Mouse (Mus musculus) CD4-positive, CD25-positive, alpha-beta regulatory T cell, adult 2 months (primary cell): ENCODE measurements around the gene Dnajc13.

Experiments
- DNase-seq: peaks from one replicate; pipeline ENCODE4 v3.0.0-alpha.2; 2012; ENCODE audit warnings: low read depth, low spot score

Gene Dnajc13

DNA sequence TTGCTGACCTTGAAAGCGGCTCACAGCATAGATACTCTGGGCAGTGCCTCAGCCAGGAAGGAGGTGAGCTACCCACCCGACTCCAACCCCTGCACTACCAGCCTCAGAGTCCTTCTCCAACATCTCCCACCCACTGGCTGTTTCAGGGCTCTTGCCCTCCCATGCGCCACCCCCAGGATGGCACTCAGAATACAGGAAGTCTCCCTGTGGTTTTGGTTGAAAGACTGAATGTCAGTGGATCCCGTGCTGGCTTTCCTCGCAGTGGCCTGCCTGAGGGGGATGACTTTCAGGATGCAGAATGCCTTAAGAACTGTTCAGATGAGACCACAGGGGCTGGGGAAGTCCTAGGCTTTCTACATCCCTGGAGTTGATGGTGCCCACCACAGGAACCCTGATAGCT, 139.6 kb downstream of the Dnajc13 start:
- no peak for DNase-seq

DNA sequence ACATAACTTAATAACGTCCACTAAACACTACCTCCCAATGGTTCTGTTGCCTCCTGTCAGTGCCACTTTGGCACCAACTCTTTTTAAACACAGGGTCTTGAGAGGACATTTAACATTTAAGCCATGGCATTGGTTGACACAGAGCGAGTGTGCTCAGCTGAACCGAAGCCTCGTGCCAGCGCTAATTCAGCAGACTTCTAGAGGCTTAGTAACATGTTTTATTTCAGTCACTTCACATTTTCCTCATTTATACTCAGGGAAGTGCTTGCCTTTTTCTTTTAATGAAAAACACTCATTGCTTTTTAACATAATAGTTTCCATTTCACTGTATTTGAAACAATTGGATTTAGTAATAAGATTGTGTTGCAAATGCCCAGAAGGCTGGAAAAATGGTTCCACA, 153.6 kb downstream of the Dnajc13 start:
- no peak for DNase-seq

DNA sequence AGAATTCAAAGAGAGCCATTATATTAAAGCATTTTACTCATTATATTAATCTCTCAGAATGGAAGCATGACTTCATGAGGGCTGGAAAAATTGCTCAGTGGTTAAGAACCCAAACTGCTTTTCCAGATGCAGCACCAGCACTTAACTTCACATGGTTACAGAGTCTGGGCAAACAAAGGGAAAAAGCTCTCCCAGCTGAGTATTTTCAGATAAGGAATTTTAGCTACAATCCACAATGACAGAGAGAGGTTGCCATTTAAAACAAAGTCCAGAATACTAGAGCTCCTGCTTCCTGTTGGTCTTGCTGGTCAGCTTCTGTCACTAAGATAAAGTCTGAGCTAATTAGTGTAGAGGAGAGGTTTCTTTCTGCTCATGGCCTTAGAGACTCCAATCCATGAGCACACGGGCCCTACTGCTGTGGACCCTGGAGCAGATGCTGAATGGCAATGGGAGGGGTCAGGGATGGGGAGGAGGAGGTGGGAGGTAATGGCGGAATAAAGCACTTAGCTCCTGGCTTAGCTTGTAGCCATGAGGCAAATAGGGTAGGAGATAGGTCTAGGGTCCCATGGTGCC, 154.1 kb downstream of the Dnajc13 start:
- no peak for DNase-seq

DNA sequence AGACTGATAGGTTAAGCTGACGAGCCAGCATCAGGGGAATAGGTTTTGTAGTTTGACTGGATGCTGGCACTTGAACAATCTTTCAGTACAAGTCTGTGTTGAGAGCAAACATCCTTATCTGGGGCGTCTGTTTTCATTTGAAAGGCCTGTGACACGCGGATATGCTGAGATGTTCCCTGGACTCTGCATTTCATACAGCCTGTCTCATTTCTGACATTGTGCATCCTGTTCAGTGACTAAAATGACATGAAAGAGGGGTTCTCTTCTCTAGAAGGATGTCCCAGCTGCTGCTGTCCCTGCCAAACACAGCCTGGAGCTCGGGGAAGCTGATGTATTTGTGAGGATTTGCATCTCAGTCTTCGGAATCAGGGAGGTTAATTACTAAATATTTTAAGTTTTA, 155.2 kb downstream of the Dnajc13 start:
- no peak for DNase-seq

DNA sequence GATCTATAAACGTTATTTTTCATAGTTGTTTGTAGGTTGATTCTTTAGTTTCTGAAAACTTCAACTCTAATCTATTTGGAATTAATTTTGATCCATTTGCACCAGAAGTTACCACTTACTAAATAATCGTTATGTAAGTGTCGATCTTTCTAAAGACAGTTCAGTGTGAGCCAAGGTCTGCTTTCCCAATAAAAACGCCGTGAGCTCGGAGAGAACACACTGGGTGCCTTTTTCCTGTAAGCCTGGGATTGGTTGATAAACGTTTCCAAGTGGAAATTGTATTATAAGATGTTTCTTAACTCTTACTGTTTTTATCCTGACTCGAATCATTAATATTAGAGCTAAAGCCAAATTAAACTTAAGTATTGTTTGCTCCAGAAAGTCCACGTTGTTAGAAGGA, 155.8 kb downstream of the Dnajc13 start:
- DNase-seq: no peak

DNA sequence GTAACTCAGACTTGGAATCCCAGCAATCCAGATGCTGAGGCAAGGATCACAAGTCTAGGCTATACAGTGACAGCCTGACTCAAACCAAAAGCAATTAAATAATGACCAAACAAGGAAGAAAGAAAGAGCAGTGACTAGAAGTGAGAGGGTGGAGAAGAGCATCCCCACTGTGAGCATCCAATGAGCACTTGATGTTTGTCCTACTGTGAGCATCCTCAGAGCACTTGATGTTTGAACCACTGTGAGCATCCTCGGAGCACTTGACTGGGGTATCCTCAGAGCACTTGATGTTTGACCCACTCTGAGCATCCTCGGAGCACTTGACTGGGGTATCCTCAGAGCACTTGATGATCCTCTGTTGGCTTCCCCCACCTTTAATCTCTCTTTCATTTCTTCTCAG, 157.7 kb downstream of the Dnajc13 start:
- no peak for DNase-seq

DNA sequence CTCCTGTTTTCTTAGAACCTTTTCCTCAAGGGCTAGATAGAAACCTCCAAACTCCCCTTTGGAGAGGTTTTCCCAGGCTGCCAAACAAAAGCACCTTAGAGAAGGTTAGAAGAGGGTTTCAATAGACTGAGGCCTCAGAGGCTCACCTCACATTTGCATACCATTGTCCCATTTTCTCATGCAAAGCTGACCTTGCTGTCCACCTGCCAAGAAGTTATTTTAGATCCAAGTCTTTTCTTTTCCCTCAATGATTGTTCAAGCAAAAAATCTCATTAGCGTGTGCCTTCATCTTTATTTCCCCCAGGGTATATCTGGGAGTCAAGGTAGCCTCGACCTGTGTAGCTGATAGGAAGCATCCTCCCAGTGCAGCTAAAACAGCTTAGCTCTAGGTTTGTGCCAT, 159.8 kb downstream of the Dnajc13 start:
- no peak for DNase-seq

DNA sequence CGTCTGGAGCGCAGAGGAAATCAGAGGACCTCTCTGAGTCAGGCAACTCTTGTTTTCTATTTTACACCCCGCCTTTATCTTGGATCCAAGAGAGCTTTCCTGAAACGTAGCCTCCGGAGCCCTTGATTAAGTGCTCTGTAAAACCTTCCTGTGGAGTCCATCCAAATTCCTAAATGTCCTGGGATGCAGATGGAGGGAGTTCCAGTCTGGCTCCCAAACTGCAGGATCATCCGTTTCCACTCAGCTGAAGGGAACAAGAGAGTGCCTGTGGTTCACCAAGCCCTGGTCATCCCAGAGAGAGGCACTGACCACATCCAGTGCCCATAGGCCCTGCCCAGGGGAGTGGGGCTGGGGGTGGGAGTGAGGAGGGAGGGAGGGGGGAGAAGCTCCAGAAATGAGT, 160.4 kb downstream of the Dnajc13 start:
- DNase-seq: no peak

DNA sequence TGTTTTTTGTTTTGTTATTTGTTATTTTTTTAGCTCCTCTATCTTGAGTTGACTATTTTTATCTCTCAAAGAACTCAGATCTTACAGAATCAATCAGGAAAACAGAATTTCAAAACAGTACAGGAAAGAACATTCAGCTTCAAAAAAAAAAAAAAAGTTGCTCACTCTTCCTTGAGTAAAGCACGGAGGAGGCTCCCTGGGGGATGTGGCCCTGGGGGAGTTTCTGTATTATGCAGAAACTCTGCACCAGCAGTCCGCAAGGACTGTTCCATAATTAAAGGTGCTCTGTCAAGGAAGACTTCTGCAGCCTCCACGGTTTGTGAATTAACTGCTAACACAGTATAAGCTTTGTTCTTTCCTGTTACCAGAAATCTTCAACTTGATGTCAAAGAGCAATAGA, 161.3 kb downstream of the Dnajc13 start:
- DNase-seq: no peak
